8 mouse cellular contexts compared by ENCODE assay signal in genomic region chr1:52354041-52354582, GRCm38 (mm10).
DNase-seq lines count a peak whose midpoint lies in the region; ATAC-seq lines count a peak whose summit lies in the region.

No protein-coding gene starts in this region.

- ATAC-seq in intestine, embryonic 16.5 days, result 0 out of 2 replicates have a peak, but pooled peaks have one; percentile 26
- ATAC-seq in forebrain, embryonic 11.5 days (replicated peaks; ENCODE audit: low FRiP score), result no peak

- H3K4me1 ChIP-seq in intestine, embryonic 16.5 days (ENCODE audit: control insufficient read depth, insufficient read depth, low read length), result no peaks in the 10 kb centered on the region
- H3K4me1 ChIP-seq in forebrain, embryonic 11.5 days (replicated peaks; ENCODE audit: control insufficient read depth, insufficient read depth, low read length), result no peaks in the 10 kb centered on the region

- H3K4me2 ChIP-seq in intestine, embryonic 16.5 days (ENCODE audit: low read depth, low read length), result no peak overlapping the region
- H3K4me2 ChIP-seq in forebrain, embryonic 11.5 days (ENCODE audit: low read depth, low read length, severe bottlenecking), result no peak overlapping the region

- H3K27ac ChIP-seq in intestine, embryonic 16.5 days (ENCODE audit: low read length), result no peak overlapping the region
- H3K27ac ChIP-seq in forebrain, embryonic 11.5 days (ENCODE audit: low read depth, low read length), result no peak overlapping the region

- H3K36me3 ChIP-seq in intestine, embryonic 16.5 days (ENCODE audit: control insufficient read depth, insufficient read depth, low read length), result no peaks in the 10 kb centered on the region
- H3K36me3 ChIP-seq in forebrain, embryonic 11.5 days (ENCODE audit: control insufficient read depth, insufficient read depth, low read length), result no peaks in the 10 kb centered on the region

- H3K9ac ChIP-seq in intestine, embryonic 16.5 days (ENCODE audit: low read depth, low read length), result no peak overlapping the region
- H3K9ac ChIP-seq in forebrain, embryonic 11.5 days (ENCODE audit: low read length), result no peak overlapping the region

- peak; percentile 23 to 25 for DNase-seq in layer of hippocampus, adult 8-10 months (ENCODE audit: low spot score in 2 of 2)
- no peak for DNase-seq in layer of hippocampus, postnatal 10 days (ENCODE audit: low spot score in 2 of 2)
- DNase-seq in cerebellum, adult 18-20 months, result peak; percentile 20 to 34
- peak; percentile 34 for DNase-seq in lung, postnatal 25 days (ENCODE audit: low spot score)
- DNase-seq in thymus, postnatal 4 days, result no peak
- no peak for DNase-seq in urinary bladder, postnatal 14 days (ENCODE audit: low spot score)
- no peak for DNase-seq in forebrain, embryonic 11.5 days (ENCODE audit: low spot score)

- 82% methylated on average over 6 of the region's 6 CpGs for WGBS in intestine, embryonic 16.5 days
- WGBS in forebrain, embryonic 11.5 days, result 94% methylated on average over 6 of the region's 6 CpGs

- no peaks in the 10 kb centered on the region for H3K27me3 ChIP-seq in intestine, embryonic 16.5 days (replicated peaks; ENCODE audit: control insufficient read depth, insufficient read depth, low read length)
- no peaks in the 10 kb centered on the region for H3K27me3 ChIP-seq in forebrain, embryonic 11.5 days (ENCODE audit: control insufficient read depth, insufficient read depth, low read length)

- no peak overlapping the region for H3K4me3 ChIP-seq in intestine, embryonic 16.5 days (ENCODE audit: low read length)
- H3K4me3 ChIP-seq in forebrain, embryonic 11.5 days (ENCODE audit: low read depth, low read length), result no peak overlapping the region

- H3K9me3 ChIP-seq in intestine, embryonic 16.5 days (ENCODE audit: control insufficient read depth, low read length), result no peaks in the 10 kb centered on the region
- no peaks in the 10 kb centered on the region for H3K9me3 ChIP-seq in forebrain, embryonic 11.5 days (ENCODE audit: control insufficient read depth, low read length)

Comparison
In these comparisons a context has a peak if more than half of its experiments do, and no peak if none do; other contexts are left out.
1. DNase-seq: peak in layer of hippocampus, adult 8-10 months (2 of 2), cerebellum, adult 18-20 months (2 of 2) and lung, postnatal 25 days (single experiment); none in layer of hippocampus, postnatal 10 days (0 of 2), thymus, postnatal 4 days (single experiment), urinary bladder, postnatal 14 days (single experiment) and forebrain, embryonic 11.5 days (single experiment).